Mouse (Mus musculus) bone marrow macrophage, adult 2 months (primary cell): ENCODE data around the gene Tbx2.

ENCODE experiments used
- CTCF ChIP-seq: IDR thresholded peaks from 2 replicates; pipeline ENCODE4 v1.5.1; 2012; ENCODE audit warnings: low read depth, mild to moderate bottlenecking, low read length, moderate library complexity
- POLR2A ChIP-seq: IDR thresholded peaks from 2 replicates; pipeline ENCODE4 v1.6.1; 2012; ENCODE audit warnings: mild to moderate bottlenecking, low read depth, low read length, borderline replicate concordance

GRCm38 (mm10) chr11:85814678-85815077, 17.7 kb upstream of the Tbx2 start:
- TF ChIP-seq POLR2A (no peak), CTCF (no peak)
